ENCODE assay signal across 21 mouse cellular contexts in the genomic region with DNA sequence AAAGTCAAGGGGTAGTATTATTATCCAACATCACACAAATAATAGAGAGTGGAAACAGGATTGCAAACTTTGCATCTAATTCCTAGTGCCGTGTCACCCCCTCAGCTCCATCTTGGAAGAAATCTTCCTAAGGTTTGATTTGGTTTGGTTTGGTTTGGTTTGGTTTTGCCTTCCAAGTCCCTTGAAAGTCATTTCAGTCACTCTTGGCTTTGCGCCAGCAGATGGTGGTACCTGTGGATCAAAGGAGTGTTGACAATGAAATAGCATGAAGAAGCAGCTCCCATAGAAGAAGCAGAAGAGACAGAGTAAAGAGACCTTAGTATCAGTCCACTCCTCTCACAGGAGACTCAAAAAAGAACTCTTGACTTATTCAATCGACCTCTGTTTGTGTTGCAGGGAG. TPM values are rescaled to one million over a fixed set of nuclear protein-coding genes. Genes with fewer than 3 reads are reported as not detected.
DNase-seq lines count a peak whose midpoint lies in the region; TF ChIP-seq lines count a peak whose summit lies in the region.
"Had no signal": no experiment of that assay in that cellular context is flagged by ENCODE, and none has a peak within 500 bp of the region (broad histone marks: within the 10 kb centered on the region; RNA-seq: fewer than 3 reads in every experiment).

No protein-coding gene starts in this region.

- no peak overlapping the region for H3K27ac ChIP-seq in cerebellum, adult 2 months (ENCODE audit: insufficient read depth, low read length)
- H3K27ac ChIP-seq: embryonic facial prominence, embryonic 13.5 days; embryonic facial prominence, embryonic 15.5 days; forebrain, embryonic 10.5 days; forebrain, embryonic 12.5 days had no signal

- peak; percentile 38 to 46 for DNase-seq in cerebellum, adult 2 months
- DNase-seq in cerebellum, adult 9-11 months = no peak
- DNase-seq in cerebellum, postnatal 14 days = peak; percentile 59 to 69
- no peak for DNase-seq in cerebellum, adult 9-10 months
- peak; percentile 55 for DNase-seq in heart, adult 11 months
- DNase-seq in heart, adult 18-20 months = no peak
- DNase-seq in left cerebral cortex, postnatal 4 days = peak; percentile 24
- DNase-seq in left cerebral cortex, adult 8-10 months (ENCODE audit: low spot score in 2 of 2) = no peak
- DNase-seq: adrenal gland, adult 2 months; adrenal gland, postnatal 10 days; adrenal gland, postnatal 25 days; B cell, adult 2 months; embryo, embryonic 11 days had no signal

- intact Hi-C loops in left cerebral cortex, postnatal 4 days (cut with DNase I) = no loop called here

- WGBS in cerebellum, adult 2 months = 87% methylated on average over 3 of the region's 3 CpGs

- no peak for TF ChIP-seq CTCF in cerebellum, adult 2 months (IDR thresholded peaks at IDR 0.05; ENCODE audit: borderline replicate concordance, insufficient read depth, low read depth, low read length)

- TF ChIP-seq POLR2A in cerebellum, adult 2 months (IDR thresholded peaks at IDR 0.05; ENCODE audit: borderline replicate concordance, insufficient read depth, low read length) = no peak

- H3K4me1 ChIP-seq in cerebellum, adult 2 months (ENCODE audit: control insufficient read depth, insufficient read depth, low read length) = peaks cover 56% of the 10 kb centered on the region
- H3K4me1 ChIP-seq: embryonic facial prominence, embryonic 13.5 days; embryonic facial prominence, embryonic 15.5 days; forebrain, embryonic 10.5 days; forebrain, embryonic 12.5 days had no signal

- H3K4me3 ChIP-seq in cerebellum, adult 2 months (replicated peaks; ENCODE audit: insufficient read depth, low read depth, low read length) = no peak overlapping the region
- H3K4me3 ChIP-seq: embryonic facial prominence, embryonic 13.5 days; embryonic facial prominence, embryonic 15.5 days; erythroblast, embryonic 14.5 days; forebrain, embryonic 10.5 days; forebrain, embryonic 12.5 days had no signal

- no peaks in the 10 kb centered on the region for H3K27me3 ChIP-seq in cerebellum, adult 2 months (ENCODE audit: control insufficient read depth, insufficient read depth, low read length)
- H3K27me3 ChIP-seq: CH12.LX; embryonic facial prominence, embryonic 13.5 days; embryonic facial prominence, embryonic 15.5 days; forebrain, embryonic 12.5 days had no signal

RNA-seq across cellular contexts. Expression of a gene that starts 17.1 kb away (rescaled TPM):
- 66.9 and 77.4 TPM in 2 replicates for polyA plus RNA-seq in cerebellum, adult 2 months (2012; rRNA removed)
- total RNA-seq in heart, adult 18-20 months (2021) = 1 to 10 TPM; 7.3 to 9.4 TPM
- total RNA-seq in left cerebral cortex, postnatal 4 days (2021) = 10 to 100 TPM; 30.5 to 33.0 TPM
- 10 to 100 TPM; 54.3 to 59.0 (median 56.3) TPM for total RNA-seq in left cerebral cortex, adult 8-10 months (2022)
- total RNA-seq: CH12.LX; common myeloid progenitor, adult 5-6 weeks had no signal
- polyA plus RNA-seq: erythroblast, embryonic 14.5 days; G1E had no signal

Comparison
In these comparisons a context has a peak if more than half of its experiments do, and no peak if none do; other contexts are left out.
1. DNase-seq: peak in cerebellum, adult 2 months (2 of 2), cerebellum, postnatal 14 days (2 of 2), heart, adult 11 months (single experiment) and left cerebral cortex, postnatal 4 days (single experiment); none in cerebellum, adult 9-11 months (single experiment), cerebellum, adult 9-10 months (single experiment), heart, adult 18-20 months (0 of 2) and left cerebral cortex, adult 8-10 months (0 of 2).